23 mouse cellular contexts compared by ENCODE assay signal in genomic region chr11:64044024-64044423, GRCm38 (mm10). TPM values are rescaled to one million over a fixed set of nuclear protein-coding genes. Genes with fewer than 3 reads are reported as not detected.
DNase-seq lines count a peak whose midpoint lies in the region; ATAC-seq and TF ChIP-seq lines count a peak whose summit lies in the region.
"Had no signal": no experiment of that assay in that cellular context is flagged by ENCODE, and none has a peak within 500 bp of the region (broad histone marks: within the 10 kb centered on the region; RNA-seq: fewer than 3 reads in every experiment).

No protein-coding gene starts in this region.

- no peak overlapping the region for H3K4me3 ChIP-seq in limb, embryonic 14.5 days (replicated peaks; ENCODE audit: low read length)
- no peak overlapping the region for H3K4me3 ChIP-seq in limb, embryonic 10.5 days
- H3K4me3 ChIP-seq in forebrain, embryonic 12.5 days (replicated peaks) = no peak overlapping the region
- H3K4me3 ChIP-seq: forebrain, embryonic 13.5 days; heart, embryonic 12.5 days; hindbrain, embryonic 12.5 days; kidney, embryonic 15.5 days; liver, embryonic 15.5 days; lung, embryonic 15.5 days had no signal

- no peaks in the 10 kb centered on the region for H3K27me3 ChIP-seq in limb, embryonic 14.5 days (ENCODE audit: control insufficient read depth, insufficient read depth, low read length)
- H3K27me3 ChIP-seq in limb, embryonic 10.5 days (ENCODE audit: low read depth, poor library complexity, severe bottlenecking) = no peaks in the 10 kb centered on the region
- peaks cover 42% of the 10 kb centered on the region for H3K27me3 ChIP-seq in forebrain, embryonic 12.5 days
- H3K27me3 ChIP-seq: kidney, embryonic 15.5 days; liver, embryonic 15.5 days; lung, embryonic 15.5 days had no signal

- 71% methylated on average over 3 of the region's 3 CpGs for WGBS in limb, embryonic 14.5 days
- 96% methylated on average over 3 of the region's 3 CpGs for WGBS in limb, embryonic 10.5 days
- WGBS in forebrain, embryonic 12.5 days = 92% methylated on average over 3 of the region's 3 CpGs

- DNase-seq in cerebellum, adult 18-20 months = peak; percentile 23 to 31
- no peak for DNase-seq in cerebellum, postnatal 14 days
- peak; percentile 19 for DNase-seq in limb, embryonic 14.5 days (ENCODE audit: low spot score)
- DNase-seq in limb, embryonic 10.5 days (ENCODE audit: low spot score) = no peak
- peak; percentile 57 for DNase-seq in brain, adult 2 months (ENCODE audit: low read depth, low spot score)
- DNase-seq in fibroblast of lung, adult 2 months (ENCODE audit: low read depth) = peak; percentile 27
- DNase-seq in urinary bladder, adult 18-20 months (ENCODE audit: low spot score in 2 of 2) = no peak
- DNase-seq: adrenal gland, postnatal 36 days; heart, adult 18-20 months; heart, postnatal 10 days; kidney, postnatal 36 days; liver; thymus, adult 2 months; thymus, postnatal 4 days had no signal

- no peak overlapping the region for H3K27ac ChIP-seq in limb, embryonic 14.5 days (replicated peaks; ENCODE audit: low read depth, low read length)
- no peak overlapping the region for H3K27ac ChIP-seq in limb, embryonic 10.5 days
- no peak overlapping the region for H3K27ac ChIP-seq in forebrain, embryonic 12.5 days
- H3K27ac ChIP-seq: forebrain, embryonic 13.5 days; hindbrain, embryonic 12.5 days; kidney, embryonic 15.5 days; liver, embryonic 15.5 days; lung, embryonic 15.5 days; macrophage had no signal

- no peaks in the 10 kb centered on the region for H3K9me3 ChIP-seq in limb, embryonic 14.5 days (ENCODE audit: control insufficient read depth, low read length)
- no peaks in the 10 kb centered on the region for H3K9me3 ChIP-seq in limb, embryonic 10.5 days (replicated peaks)
- H3K9me3 ChIP-seq in forebrain, embryonic 12.5 days = no peaks in the 10 kb centered on the region
- H3K9me3 ChIP-seq: forebrain, embryonic 13.5 days; heart, embryonic 12.5 days; hindbrain, embryonic 12.5 days; kidney, embryonic 15.5 days; liver, embryonic 15.5 days; lung, embryonic 15.5 days had no signal

- no peak for TF ChIP-seq POLR2A in limb, embryonic 14.5 days (IDR thresholded peaks at IDR 0.05; ENCODE audit: borderline replicate concordance, extremely low read depth, insufficient read depth, insufficient read length)

- no peaks in the 10 kb centered on the region for H3K4me1 ChIP-seq in limb, embryonic 14.5 days (ENCODE audit: control insufficient read depth, insufficient read depth, low read length)
- peaks cover 22% of the 10 kb centered on the region for H3K4me1 ChIP-seq in limb, embryonic 10.5 days
- peaks cover 7% of the 10 kb centered on the region; the same call in 1 of the 2 replicates for H3K4me1 ChIP-seq in forebrain, embryonic 12.5 days
- H3K4me1 ChIP-seq: hindbrain, embryonic 12.5 days; kidney, embryonic 15.5 days; lung, embryonic 15.5 days had no signal

- H3K36me3 ChIP-seq in limb, embryonic 14.5 days (ENCODE audit: control insufficient read depth, insufficient read depth, low read length) = no peaks in the 10 kb centered on the region
- H3K36me3 ChIP-seq in limb, embryonic 10.5 days = peaks cover 25% of the 10 kb centered on the region
- H3K36me3 ChIP-seq in forebrain, embryonic 12.5 days (replicated peaks) = no peaks in the 10 kb centered on the region
- H3K36me3 ChIP-seq: hindbrain, embryonic 12.5 days; kidney, embryonic 15.5 days; liver, embryonic 15.5 days had no signal

- no peak overlapping the region for H3K4me2 ChIP-seq in limb, embryonic 14.5 days (replicated peaks; ENCODE audit: low read depth, low read length, severe bottlenecking)
- no peak overlapping the region for H3K4me2 ChIP-seq in forebrain, embryonic 12.5 days
- H3K4me2 ChIP-seq: forebrain, embryonic 13.5 days; heart, embryonic 12.5 days; hindbrain, embryonic 12.5 days; kidney, embryonic 15.5 days; liver, embryonic 15.5 days; lung, embryonic 15.5 days had no signal

- no peak overlapping the region for H3K9ac ChIP-seq in limb, embryonic 14.5 days (ENCODE audit: low read depth, low read length, severe bottlenecking)
- no peak overlapping the region for H3K9ac ChIP-seq in forebrain, embryonic 12.5 days
- H3K9ac ChIP-seq: forebrain, embryonic 13.5 days; heart, embryonic 12.5 days; hindbrain, embryonic 12.5 days; kidney, embryonic 15.5 days; liver, embryonic 15.5 days; lung, embryonic 15.5 days had no signal

- no peak for ATAC-seq in limb, embryonic 14.5 days (ENCODE audit: low FRiP score, low read depth)
- ATAC-seq in forebrain, embryonic 12.5 days (ENCODE audit: low FRiP score) = no peak
- ATAC-seq: forebrain, embryonic 13.5 days; intestine, postnatal 0 days had no signal

RNA-seq across cellular contexts. Expression of gene Cox10, which starts 35.2 kb away (rescaled TPM):
- polyA plus RNA-seq in limb, embryonic 14.5 days (2012; rRNA removed) = 13.3 and 14.4 TPM in 2 replicates
- polyA plus RNA-seq in limb, embryonic 14.5 days (2014; fragmentation: Nextera tagmentation; extraction: Ambion mirVana) = 20.6 and 25.5 TPM in 2 replicates
- 30.8 and 32.3 TPM in 2 replicates for polyA plus RNA-seq in limb, embryonic 10.5 days (2016; fragmentation: Nextera tagmentation; extraction: Ambion mirVana)
- polyA plus RNA-seq in forebrain, embryonic 12.5 days (2016; fragmentation: Nextera tagmentation; extraction: Ambion mirVana) = 21.9 and 22.4 TPM in 2 replicates

Comparison
In these comparisons a context has a peak if more than half of its experiments do, and no peak if none do; other contexts are left out.
1. DNase-seq: peak in cerebellum, adult 18-20 months (2 of 2), limb, embryonic 14.5 days (single experiment), brain, adult 2 months (single experiment) and fibroblast of lung, adult 2 months (single experiment); none in cerebellum, postnatal 14 days (0 of 2), limb, embryonic 10.5 days (single experiment) and urinary bladder, adult 18-20 months (0 of 2).